ENCODE assay signal across 8 mouse cellular contexts in the genomic region with DNA sequence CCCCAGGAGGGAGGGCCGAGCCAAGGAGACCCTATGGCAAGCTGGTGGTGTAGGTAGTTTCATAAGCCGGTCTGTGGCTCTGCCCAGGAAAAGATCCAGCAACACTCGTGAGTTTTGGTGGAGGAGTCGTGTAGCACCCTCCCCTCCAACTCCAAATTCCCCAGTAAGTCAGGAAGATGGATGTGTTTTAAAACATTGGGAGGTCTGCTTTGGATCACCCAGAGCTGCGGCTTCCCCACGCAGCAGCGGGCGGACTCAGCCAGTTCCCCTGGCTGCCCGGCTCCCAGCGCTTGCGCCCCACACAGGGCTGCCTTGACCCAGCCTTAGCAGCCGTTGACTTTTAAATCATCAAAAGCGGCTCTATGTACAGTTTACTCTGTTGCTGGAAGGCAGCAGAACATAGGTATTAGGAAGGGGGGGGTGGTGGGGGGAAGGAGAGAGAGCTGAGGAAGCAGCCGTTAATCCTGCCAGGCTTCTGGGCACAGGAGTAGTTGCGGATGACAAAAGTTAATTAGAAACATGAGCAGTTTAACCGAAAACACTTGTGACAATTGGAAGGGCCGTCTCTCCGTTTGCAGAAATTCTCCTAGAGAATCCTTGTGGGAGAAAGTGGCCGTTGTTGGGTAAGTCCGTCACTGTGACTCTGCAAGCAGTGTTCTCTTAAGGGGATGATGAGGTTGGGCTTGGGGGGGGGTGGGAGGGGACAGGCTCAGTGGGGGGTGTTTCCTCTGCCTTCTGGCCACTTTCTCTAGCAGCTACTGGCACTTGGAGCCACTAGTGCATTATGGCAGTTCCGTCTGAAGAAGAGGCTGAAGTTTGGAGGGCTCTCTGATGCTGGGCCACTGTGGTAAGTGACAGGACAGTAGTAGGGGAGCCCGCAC.
DNase-seq lines count a peak whose midpoint lies in the region; ATAC-seq and TF ChIP-seq lines count a peak whose summit lies in the region.

No protein-coding gene starts in this region.

- peak; percentile 88 for ATAC-seq in intestine, embryonic 14.5 days (replicated peaks; ENCODE audit: low FRiP score, low TSS enrichment, low read depth)
- 0 out of 2 replicates have a peak, but pooled peaks have one; percentile 52 for ATAC-seq in midbrain, embryonic 16.5 days
- ATAC-seq in monocyte, adult 5-6 weeks (replicated peaks; ENCODE audit: insufficient number of reproducible peaks, low FRiP score, low TSS enrichment, poor library complexity, severe bottlenecking): no peak

- peaks cover 47% of the 10 kb centered on the region for H3K27me3 ChIP-seq in embryonic facial prominence, embryonic 10.5 days (replicated peaks; ENCODE audit: low read depth, poor library complexity, severe bottlenecking)
- H3K27me3 ChIP-seq in intestine, embryonic 14.5 days (replicated peaks; ENCODE audit: control insufficient read depth, insufficient read depth, low read length): no peaks in the 10 kb centered on the region
- no peaks in the 10 kb centered on the region for H3K27me3 ChIP-seq in midbrain, embryonic 16.5 days (ENCODE audit: control insufficient read depth, insufficient read depth, low read depth, low read length)

- H3K27ac ChIP-seq in left cerebral cortex, adult 2 months: peak overlapping the region; percentile 71
- H3K27ac ChIP-seq in embryonic facial prominence, embryonic 10.5 days (replicated peaks): peak overlapping the region; percentile 78
- peak overlapping the region; percentile 92 for H3K27ac ChIP-seq in intestine, embryonic 14.5 days (ENCODE audit: low read depth)
- H3K27ac ChIP-seq in midbrain, embryonic 16.5 days (ENCODE audit: low read length): no peak overlapping the region

- peak overlapping the region; percentile 42 for H3K4me2 ChIP-seq in intestine, embryonic 14.5 days (ENCODE audit: low read length)
- H3K4me2 ChIP-seq in midbrain, embryonic 16.5 days (ENCODE audit: low read length): peak overlapping the region; percentile 10; the same call in 1 of the 2 replicates

- no peaks in the 10 kb centered on the region for H3K9me3 ChIP-seq in embryonic facial prominence, embryonic 10.5 days
- no peaks in the 10 kb centered on the region for H3K9me3 ChIP-seq in intestine, embryonic 14.5 days (ENCODE audit: control insufficient read depth, low read length)
- H3K9me3 ChIP-seq in midbrain, embryonic 16.5 days (replicated peaks; ENCODE audit: control insufficient read depth, low read length, poor library complexity, severe bottlenecking): no peaks in the 10 kb centered on the region

- no peak overlapping the region for H3K4me3 ChIP-seq in left cerebral cortex, adult 2 months
- peak overlapping the region; percentile 44 for H3K4me3 ChIP-seq in embryonic facial prominence, embryonic 10.5 days
- H3K4me3 ChIP-seq in intestine, embryonic 14.5 days (ENCODE audit: low read depth, low read length): peak overlapping the region; percentile 35
- no peak overlapping the region for H3K4me3 ChIP-seq in midbrain, embryonic 16.5 days (ENCODE audit: low read depth, low read length)

- intact Hi-C loops in left cerebral cortex, adult 2 months (cut with DNase I): no loop called here

- 10% methylated on average over 22 of the region's 22 CpGs for WGBS in embryonic facial prominence, embryonic 10.5 days
- 12% methylated on average over 22 of the region's 22 CpGs for WGBS in intestine, embryonic 14.5 days
- whole genome bisulfite sequencing in midbrain, embryonic 16.5 days: 25% methylated on average over 22 of the region's 22 CpGs

- no peak for DNase-seq in left cerebral cortex, adult 2 months (ENCODE audit: extremely low spot score in 1 of 2, low spot score in 2 of 2)
- DNase-seq in left cerebral cortex, adult 18-20 months (ENCODE audit: low spot score in 2 of 2): no peak
- peak; percentile 77 for DNase-seq in embryonic facial prominence, embryonic 10.5 days (ENCODE audit: low spot score)
- peak; percentile 72 for DNase-seq in intestine, embryonic 14.5 days (ENCODE audit: low spot score)
- DNase-seq in spleen, adult 18-20 months: no peak
- no peak for DNase-seq in urinary bladder, postnatal 10 days (ENCODE audit: low spot score)

- peaks cover 7% of the 10 kb centered on the region; the same call in 1 of the 2 replicates for H3K36me3 ChIP-seq in embryonic facial prominence, embryonic 10.5 days (replicated peaks)
- peaks cover 25% of the 10 kb centered on the region for H3K36me3 ChIP-seq in intestine, embryonic 14.5 days (ENCODE audit: control insufficient read depth, insufficient read depth, low read length)
- no peaks in the 10 kb centered on the region; the same call in 1 of the 2 replicates for H3K36me3 ChIP-seq in midbrain, embryonic 16.5 days (ENCODE audit: control insufficient read depth, insufficient read depth, low read length)

- peak overlapping the region; percentile 38 for H3K9ac ChIP-seq in intestine, embryonic 14.5 days (ENCODE audit: low read length)
- H3K9ac ChIP-seq in midbrain, embryonic 16.5 days (ENCODE audit: low read depth, low read length): no peak overlapping the region

- TF ChIP-seq CTCF in left cerebral cortex, adult 2 months (IDR thresholded peaks at IDR 0.05): no peak

- peaks cover 59% of the 10 kb centered on the region for H3K4me1 ChIP-seq in embryonic facial prominence, embryonic 10.5 days
- H3K4me1 ChIP-seq in intestine, embryonic 14.5 days (replicated peaks; ENCODE audit: control insufficient read depth, insufficient read depth, low read length): peaks cover 23% of the 10 kb centered on the region
- peaks cover 8% of the 10 kb centered on the region for H3K4me1 ChIP-seq in midbrain, embryonic 16.5 days (ENCODE audit: control insufficient read depth, insufficient read depth, low read length)

Comparison
In these comparisons a context has a peak if more than half of its experiments do, and no peak if none do; other contexts are left out.
1. DNase-seq: peak in embryonic facial prominence, embryonic 10.5 days (single experiment) and intestine, embryonic 14.5 days (single experiment); none in left cerebral cortex, adult 2 months (0 of 2), left cerebral cortex, adult 18-20 months (0 of 2), spleen, adult 18-20 months (0 of 2) and urinary bladder, postnatal 10 days (single experiment).
2. H3K4me3 ChIP-seq: peak in embryonic facial prominence, embryonic 10.5 days (single experiment) and intestine, embryonic 14.5 days (single experiment); none in left cerebral cortex, adult 2 months (single experiment) and midbrain, embryonic 16.5 days (single experiment).